Mouse (Mus musculus): ENCODE measurements at regions not wholly inside any gene's neighbourhood (a gene's known extent, or its start where the extent isn't known, plus 50 kb on each side); places are given as distances from the start of the nearest gene placed in this dataset.
A peak's percentile ranks its signal among the peaks of the same experiment; 100 is the strongest.

- DNase-seq = no peak
Measured at GRCm38 (mm10) chr8:126160356-126160975, 137.9 kb upstream of the Slc35f3 start.

- no peak for DNase-seq
Measured at GRCm38 (mm10) chr8:126162748-126163371, 135.5 kb upstream of the Slc35f3 start.

- DNase-seq = no peak
Measured at GRCm38 (mm10) chr8:126163954-126164353, 134.4 kb upstream of the Slc35f3 start.

GRCm38 (mm10) chr8:126165486-126166095 lies 132.8 kb upstream of the Slc35f3 start:
- DNase-seq = no peak

- no peak for DNase-seq
Measured at GRCm38 (mm10) chr8:126166394-126166793, 132.0 kb upstream of the Slc35f3 start.

GRCm38 (mm10) chr8:126174451-126174850 lies 123.9 kb upstream of the Slc35f3 start:
- peak; percentile 53 for DNase-seq

- no peak for DNase-seq
Measured at GRCm38 (mm10) chr8:126176305-126176704, 122.1 kb upstream of the Slc35f3 start.

GRCm38 (mm10) chr8:126177855-126178254 lies 120.5 kb upstream of the Slc35f3 start:
- no peak for DNase-seq

GRCm38 (mm10) chr8:126188741-126189285 lies 109.5 kb upstream of the Slc35f3 start:
- DNase-seq = no peak

GRCm38 (mm10) chr8:126195616-126196015 lies 102.7 kb upstream of the Slc35f3 start:
- peak; percentile 40 for DNase-seq

GRCm38 (mm10) chr8:126210561-126210960 lies 87.8 kb upstream of the Slc35f3 start:
- no peak for DNase-seq

- no peak for DNase-seq
Measured at GRCm38 (mm10) chr8:126212802-126213201, 85.6 kb upstream of the Slc35f3 start.

GRCm38 (mm10) chr8:126214571-126214970 lies 83.8 kb upstream of the Slc35f3 start:
- DNase-seq = no peak

- DNase-seq = no peak
Measured at GRCm38 (mm10) chr8:126216391-126216790, 82.0 kb upstream of the Slc35f3 start.

GRCm38 (mm10) chr8:126221631-126222030 lies 76.7 kb upstream of the Slc35f3 start:
- DNase-seq = no peak

- no peak for DNase-seq
Measured at GRCm38 (mm10) chr8:126231801-126232200, 66.6 kb upstream of the Slc35f3 start.

GRCm38 (mm10) chr8:126232521-126232920 lies 65.8 kb upstream of the Slc35f3 start:
- DNase-seq = no peak

GRCm38 (mm10) chr8:126239684-126240083 lies 58.7 kb upstream of the Slc35f3 start:
- DNase-seq = no peak

GRCm38 (mm10) chr8:126244321-126244720 lies 54.0 kb upstream of the Slc35f3 start:
- DNase-seq = no peak

Data from adrenal gland, adult 2 months (tissue).